Mouse (Mus musculus) small intestine, adult 2 months (tissue): ENCODE data around the gene Sp2.

Experiments
- CTCF ChIP-seq: fragments of 200-500 bp; IDR thresholded peaks from 2 replicates; pipeline ENCODE4 v1.5.1; 2012; ENCODE audit warnings: low read depth, mild to moderate bottlenecking, control low read depth, inconsistent platforms, low read length, moderate library complexity, mixed read lengths; ENCODE audit not compliant: insufficient replicate concordance, insufficient read length; ENCODE audit errors: extremely low read depth
- POLR2A ChIP-seq: fragments of 200-500 bp; IDR thresholded peaks from 2 replicates; pipeline ENCODE4 v1.6.1; 2012; ENCODE audit warnings: low read depth, mild to moderate bottlenecking, control low read depth, inconsistent platforms, low read length, moderate library complexity

DNA sequence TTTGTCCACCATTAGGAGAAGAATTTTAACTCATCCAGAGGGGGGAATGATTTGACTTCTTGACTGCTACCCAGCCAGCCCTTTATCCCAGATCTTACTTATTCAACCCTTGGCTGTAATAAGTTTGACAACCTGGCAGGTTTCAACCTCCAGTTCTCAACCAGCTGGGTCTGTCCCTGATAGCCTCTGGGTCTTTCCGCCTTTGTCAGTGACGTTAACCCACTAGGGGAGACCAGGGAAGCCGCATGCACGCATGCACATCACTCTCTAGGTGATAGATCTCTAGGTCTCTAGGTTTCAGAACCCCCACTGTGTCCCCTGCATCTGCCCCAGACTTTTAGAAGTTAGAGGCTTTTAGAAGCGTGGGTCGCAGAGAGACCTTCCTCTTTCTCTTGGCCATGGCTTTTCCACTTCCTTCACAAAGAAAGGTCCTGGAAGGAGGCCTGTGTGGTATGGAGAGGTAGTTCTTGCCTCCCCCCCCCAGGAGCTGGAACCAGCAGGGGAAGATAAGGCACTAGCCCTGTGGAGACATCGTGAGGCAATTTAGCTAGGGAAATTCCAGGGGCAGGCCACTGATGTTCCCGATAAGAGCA, 26.5 kb upstream of the Sp2 start:
- TF ChIP-seq CTCF (no peak), POLR2A (no peak)
